Mouse (Mus musculus): ENCODE data around the gene Cox6a2.
A peak's percentile ranks its signal among the peaks of the same experiment; 100 is the strongest.
"Not testable (repeated sequence)": the region's sequence is repeated elsewhere in the genome, so short reads cannot be mapped to it uniquely, and the experiment has no call there.

The Cox6a2 gene

DNA sequence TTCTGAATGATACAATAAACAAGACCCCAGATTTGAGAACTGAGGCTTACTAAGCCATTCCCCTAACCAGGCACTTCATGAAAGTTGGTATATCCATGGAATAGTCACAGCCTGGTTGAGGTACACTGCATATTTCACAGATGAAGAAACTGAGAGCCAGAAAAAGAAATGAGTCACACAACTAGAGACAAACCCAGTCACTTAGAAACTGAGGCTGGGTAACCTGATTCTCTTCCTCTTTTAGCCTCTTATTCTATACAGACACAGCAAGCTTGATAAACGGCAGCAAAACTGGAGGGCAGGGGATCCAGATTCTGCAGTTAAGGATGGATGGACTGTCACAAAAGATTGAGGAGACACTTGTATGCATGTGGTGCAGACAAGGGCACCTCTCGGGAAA lies 28.6 kb upstream of the Cox6a2 start:
- no peak for DNase-seq (ENCODE audit: low spot score)

- peak; percentile 40 for DNase-seq (ENCODE audit: low spot score)
Measured at GRCm38 (mm10) chr7:128231741-128232140, 25.6 kb upstream of the Cox6a2 start.

- no peak for DNase-seq (ENCODE audit: low spot score)
Measured at GRCm38 (mm10) chr7:128220936-128221335, 14.7 kb upstream of the Cox6a2 start.

GRCm38 (mm10) chr7:128219952-128220351 lies 13.8 kb upstream of the Cox6a2 start:
- no peak for DNase-seq (ENCODE audit: low spot score)

GRCm38 (mm10) chr7:128209826-128210225 lies 3.6 kb upstream of the Cox6a2 start:
- peak; percentile 39 for DNase-seq (ENCODE audit: low spot score)

GRCm38 (mm10) chr7:128208187-128208586 lies 2.0 kb upstream of the Cox6a2 start:
- peak; percentile 41 for DNase-seq (ENCODE audit: low spot score)

- no peak for DNase-seq (ENCODE audit: low spot score)
Measured at GRCm38 (mm10) chr7:128205695-128206094, 492 bp downstream of the Cox6a2 start.

DNA sequence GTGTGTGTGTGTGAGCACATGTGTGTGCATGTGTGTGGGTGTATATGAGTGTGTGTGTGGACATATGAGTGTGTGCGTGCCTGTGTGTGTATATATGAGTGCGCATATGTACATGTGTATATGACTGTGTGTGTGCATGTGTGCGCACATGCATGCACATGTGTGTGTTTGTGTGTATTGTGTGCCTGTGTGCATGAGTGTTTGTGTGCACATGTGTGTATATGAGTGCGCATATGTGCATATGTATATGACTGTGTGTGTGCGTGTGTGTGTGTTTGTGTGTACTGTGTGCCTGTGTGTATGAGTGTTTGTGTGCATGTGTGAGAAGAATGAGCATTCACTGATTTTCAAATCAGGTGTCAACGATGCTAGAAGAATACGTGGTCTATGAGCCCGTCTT lies 2.0 kb downstream of the Cox6a2 start:
- no peak for DNase-seq (ENCODE audit: low spot score)

GRCm38 (mm10) chr7:128203071-128203470 lies 3.1 kb downstream of the Cox6a2 start:
- DNase-seq (ENCODE audit: low spot score) = no peak

GRCm38 (mm10) chr7:128201607-128202006 lies 4.6 kb downstream of the Cox6a2 start:
- DNase-seq (ENCODE audit: low spot score) = no peak

- DNase-seq (ENCODE audit: low spot score) = no peak
Measured at GRCm38 (mm10) chr7:128181691-128182090, 24.5 kb downstream of the Cox6a2 start.

DNA sequence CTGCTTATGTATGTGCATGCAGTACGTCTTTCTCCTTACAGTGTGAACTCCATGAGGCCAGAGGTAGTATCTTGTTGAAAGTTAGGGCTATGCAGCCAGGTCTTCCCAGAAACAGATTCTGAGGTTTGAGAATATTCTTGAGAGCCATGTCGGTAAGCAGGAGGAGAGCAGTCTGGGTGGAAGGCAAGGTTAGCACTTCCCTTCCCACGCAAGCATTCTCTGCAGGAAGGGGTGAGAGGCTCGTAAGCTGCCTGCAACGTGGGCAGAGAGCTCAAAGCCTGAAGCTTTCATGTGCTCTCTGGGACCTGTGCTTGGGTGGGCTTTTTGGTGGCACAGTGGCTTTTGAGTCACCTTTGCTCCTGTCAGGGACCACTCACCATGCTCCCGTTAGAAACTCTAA lies 25.6 kb downstream of the Cox6a2 start:
- no peak for DNase-seq (ENCODE audit: low spot score)

DNA sequence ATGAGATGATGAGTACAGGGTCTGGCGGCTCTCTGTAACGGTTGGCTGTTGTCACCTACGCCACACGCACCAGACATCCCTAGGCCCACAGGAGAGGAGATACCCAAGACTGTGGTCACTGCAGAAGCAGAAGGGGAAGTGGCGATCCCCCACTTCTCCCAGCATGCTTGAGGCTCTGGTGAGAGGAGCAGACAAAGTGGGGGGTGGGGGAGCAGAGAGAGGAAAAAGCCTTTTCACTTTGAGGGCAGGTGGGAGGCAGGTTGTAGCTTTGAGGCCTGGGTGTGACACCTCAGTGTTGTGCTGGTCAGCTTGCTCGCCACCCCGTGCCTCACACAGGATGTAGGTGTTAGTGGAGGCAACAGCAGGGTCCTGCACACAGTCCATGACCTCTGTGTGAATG lies 26.1 kb downstream of the Cox6a2 start:
- no peak for DNase-seq (ENCODE audit: low spot score)

DNA sequence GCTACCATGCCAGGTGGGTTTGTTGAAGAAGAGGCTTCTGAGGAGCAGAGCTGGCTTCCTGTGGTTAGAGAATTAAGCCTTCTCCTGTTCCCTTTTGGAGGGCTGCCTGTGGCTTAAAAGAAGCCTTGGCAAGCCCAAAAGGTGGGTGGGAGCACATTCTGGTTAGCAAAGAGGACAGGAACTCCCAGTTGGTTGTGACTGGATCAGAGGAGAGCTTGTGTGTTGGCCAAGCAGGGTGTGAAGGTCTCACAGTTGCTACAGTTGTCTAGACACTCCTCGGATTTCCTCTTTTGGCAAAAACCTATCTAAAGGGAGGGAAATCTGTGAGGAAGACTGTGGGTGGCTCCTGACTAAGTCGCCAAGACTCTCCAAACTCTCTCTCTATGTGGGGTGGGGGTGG lies 27.8 kb downstream of the Cox6a2 start:
- DNase-seq (ENCODE audit: low spot score) = no peak

DNA sequence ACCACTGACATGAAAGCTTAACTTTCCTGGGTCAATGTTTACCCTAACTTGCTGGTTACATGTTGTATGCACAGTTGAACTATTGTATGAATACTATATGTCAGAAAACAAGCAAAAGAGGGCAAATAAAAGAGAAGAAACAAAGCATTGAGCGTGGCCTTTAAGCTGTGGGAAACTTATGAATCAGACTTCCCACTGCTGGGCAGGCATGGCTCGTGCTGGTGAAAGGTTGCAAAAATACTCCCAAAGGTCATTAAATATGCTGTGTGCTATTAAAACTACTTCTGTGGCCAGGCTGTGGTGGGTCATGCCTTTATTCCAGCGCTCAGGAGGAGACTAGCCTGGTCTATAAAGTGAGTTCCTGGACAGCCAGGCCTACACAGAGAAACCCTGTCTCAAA lies 36.2 kb downstream of the Cox6a2 start:
- no peak for DNase-seq (ENCODE audit: low spot score)

DNA sequence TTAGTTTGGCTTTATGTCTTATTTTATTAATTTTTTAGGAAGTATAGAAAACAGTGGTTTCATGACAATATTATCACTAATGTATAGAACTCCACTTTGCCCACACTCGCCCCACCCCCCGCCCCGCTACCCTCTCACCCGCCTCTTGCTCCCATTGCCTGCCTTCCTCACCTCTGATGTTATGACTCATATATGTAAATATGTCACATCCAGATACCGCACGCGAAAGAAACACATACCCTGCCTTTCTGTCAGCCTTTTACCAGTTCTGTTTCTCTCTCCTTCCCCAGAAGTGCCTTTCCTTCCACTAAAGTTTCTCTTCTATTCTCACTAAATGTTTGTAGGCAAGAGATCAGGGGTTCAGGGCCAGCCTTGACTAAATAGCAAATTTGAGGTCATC lies 39.8 kb downstream of the Cox6a2 start:
- DNase-seq (ENCODE audit: low spot score) = no peak

DNA sequence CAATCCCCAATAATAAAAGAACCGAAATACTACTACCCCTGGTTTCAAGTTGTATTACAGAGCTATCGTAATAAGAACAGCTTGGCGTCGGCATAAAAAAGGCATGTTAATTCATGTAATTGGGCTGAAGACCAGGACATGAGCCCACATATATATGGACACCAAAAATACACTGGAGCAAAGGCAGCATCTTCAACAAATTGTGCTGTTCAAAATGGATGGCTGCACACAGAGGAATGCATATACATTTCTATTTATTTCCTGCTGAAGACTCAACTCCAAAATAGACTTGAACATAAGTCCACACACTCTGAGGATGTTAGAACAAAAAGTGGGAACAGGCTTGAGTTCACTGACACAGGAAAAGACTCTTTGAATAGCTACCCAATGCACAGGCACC lies 42.2 kb downstream of the Cox6a2 start:
- no peak for DNase-seq (ENCODE audit: low spot score)

GRCm38 (mm10) chr7:128158688-128159354 lies 47.4 kb downstream of the Cox6a2 start:
- not testable (repeated sequence) for DNase-seq (ENCODE audit: low spot score)
